Mouse (Mus musculus): ENCODE measurements around the gene Gucy1b2.

GRCm38 (mm10) chr14:62497391-62497790, 41.3 kb upstream of the Gucy1b2 start:
- no peak for TF ChIP-seq TAL1 (IDR thresholded peaks at IDR 0.05; ENCODE audit: low read length)
- no peak for TF ChIP-seq GATA1 (IDR thresholded peaks at IDR 0.05; ENCODE audit: low read length)

All from erythroblast, embryonic 14.5 days (primary cell).